Comparison of ENCODE assay signal across 6 mouse cellular contexts in the genomic region with DNA sequence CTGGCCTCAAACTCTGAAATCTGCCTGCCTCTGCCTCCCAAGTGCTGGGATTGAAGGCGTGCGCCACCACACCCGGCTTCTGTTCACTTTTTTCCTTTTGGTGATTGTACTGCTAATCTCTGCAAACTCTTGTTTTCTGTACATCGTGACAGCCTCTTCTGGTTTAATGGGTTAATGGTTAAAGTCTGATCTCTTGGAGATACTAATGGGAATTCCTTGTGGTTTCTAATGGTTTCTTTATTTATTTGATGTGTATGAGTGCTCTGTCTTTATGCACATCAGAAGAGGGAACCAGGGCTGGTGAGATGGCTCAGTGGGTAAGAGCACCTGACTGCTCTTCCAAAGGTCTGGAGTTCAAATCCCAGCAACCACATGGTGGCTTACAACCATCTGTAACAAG. TPM values are rescaled to one million over a fixed set of nuclear protein-coding genes. Genes with fewer than 3 reads are reported as not detected.
"Had no signal": no experiment of that assay in that cellular context is flagged by ENCODE, and none has a peak within 500 bp of the region (broad histone marks: within the 10 kb centered on the region; RNA-seq: fewer than 3 reads in every experiment).

No protein-coding gene starts in this region.

RNA-seq across cellular contexts. Expression of gene Six1, which starts 28.1 kb away (rescaled TPM):
- total RNA-seq: megakaryocyte-erythroid progenitor cell, adult 5-6 weeks; monocyte, adult 5-6 weeks had no signal
- polyA plus RNA-seq: liver, adult 2 months; macrophage had no signal

RNA-seq across cellular contexts. Expression of gene Six4, which starts 31.4 kb away (rescaled TPM):
- total RNA-seq: megakaryocyte progenitor cell, adult 5-6 weeks; monocyte, adult 5-6 weeks had no signal
- polyA plus RNA-seq: liver, adult 2 months; liver, postnatal 0 days; macrophage had no signal
